Mouse (Mus musculus) thymus, postnatal 25 days (tissue): ENCODE measurements around the gene Fyn.

Experiments used
- DNase-seq: peaks from one replicate; pipeline ENCODE4 v3.0.0; 2022

Fyn gene

DNA sequence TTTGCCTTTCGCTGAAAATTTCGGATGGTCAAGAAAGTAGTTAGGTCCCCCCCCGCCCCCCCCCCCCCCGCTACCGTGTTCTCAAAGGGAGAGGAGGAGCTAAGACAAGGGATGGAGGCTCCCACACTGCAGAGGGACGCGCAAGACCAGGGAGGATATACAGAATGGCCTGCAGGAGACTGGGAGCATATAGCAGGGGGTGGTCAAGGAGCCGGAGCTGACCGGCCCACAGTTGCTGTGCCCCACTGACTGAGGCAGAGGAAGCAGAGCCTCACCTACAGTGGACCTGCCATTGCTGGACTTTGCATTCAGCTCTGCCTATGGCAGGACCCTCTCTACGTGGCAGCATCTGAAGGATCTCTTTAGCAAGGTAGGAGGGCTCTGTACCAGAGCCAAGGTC lies 10.6 kb downstream of the Fyn start:
- DNase-seq, result no peak

DNA sequence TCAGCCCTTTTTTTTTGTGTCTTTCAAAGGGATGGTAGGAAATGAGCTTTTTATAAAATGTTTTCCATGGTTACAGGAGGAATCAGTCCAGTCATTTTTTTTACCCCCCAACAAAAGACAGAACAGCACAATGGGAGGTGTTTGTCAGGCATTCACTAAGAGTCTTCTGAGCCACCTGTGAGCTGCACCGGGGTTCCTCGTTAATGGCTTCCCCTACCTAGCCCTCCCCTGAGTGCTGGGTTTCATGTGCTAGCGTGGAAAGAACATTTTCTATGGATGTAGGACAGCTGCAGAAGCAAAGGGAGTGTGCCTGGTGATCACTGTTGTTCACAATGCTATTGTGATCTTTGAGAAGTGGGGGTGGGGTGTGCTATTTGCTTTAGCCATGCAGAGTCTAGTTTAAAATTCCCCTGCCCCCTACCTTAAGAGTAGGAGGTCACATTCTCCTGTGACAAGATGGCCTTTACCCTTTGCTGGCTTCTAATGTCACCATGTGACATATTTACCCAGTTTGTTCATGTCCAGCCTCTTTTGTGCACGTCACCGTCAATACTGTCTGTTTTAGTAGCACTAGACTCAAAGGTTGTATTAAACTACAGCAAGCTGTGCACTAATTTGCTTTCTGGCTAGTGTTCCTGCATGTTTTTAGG lies 11.2 kb downstream of the Fyn start:
- no peak for DNase-seq

DNA sequence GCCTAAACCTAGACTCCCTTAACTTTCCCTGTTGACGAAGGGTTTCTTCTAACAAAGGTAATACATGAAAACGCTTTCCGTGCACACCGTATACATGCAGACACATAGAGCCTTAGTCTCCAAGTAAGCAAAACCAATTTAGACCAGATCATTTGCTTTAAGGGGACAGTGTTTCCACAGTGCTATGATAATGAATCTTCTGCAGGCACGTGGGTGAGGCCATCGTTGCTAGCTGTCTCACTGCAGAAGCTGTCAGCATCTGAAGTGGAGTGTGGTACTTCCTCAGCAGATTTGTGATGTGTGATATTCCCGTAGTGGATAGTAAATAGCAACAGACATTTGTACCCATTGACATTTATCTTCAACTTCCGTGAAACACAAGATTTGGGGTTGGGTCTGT lies 16.6 kb downstream of the Fyn start:
- no peak for DNase-seq

DNA sequence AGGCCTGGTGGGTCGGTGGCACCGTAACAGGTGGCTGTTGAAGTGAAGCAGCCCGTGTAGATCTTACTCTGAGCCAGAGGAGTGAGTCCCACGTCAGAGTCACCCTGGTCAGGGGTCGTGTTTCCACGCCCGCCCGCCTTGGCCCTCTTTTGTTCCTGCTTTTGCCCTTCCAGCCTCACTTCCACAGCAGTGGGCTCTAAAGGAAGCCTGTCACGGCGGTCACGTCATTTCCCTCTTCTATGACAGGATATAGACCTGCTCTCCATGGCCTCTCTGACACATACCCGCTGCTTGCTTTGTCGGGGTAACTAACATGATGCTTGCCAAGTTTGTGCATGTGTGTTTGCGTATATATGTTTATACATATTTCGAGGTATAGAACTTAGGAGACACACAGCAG lies 17.5 kb downstream of the Fyn start:
- DNase-seq, result no peak

DNA sequence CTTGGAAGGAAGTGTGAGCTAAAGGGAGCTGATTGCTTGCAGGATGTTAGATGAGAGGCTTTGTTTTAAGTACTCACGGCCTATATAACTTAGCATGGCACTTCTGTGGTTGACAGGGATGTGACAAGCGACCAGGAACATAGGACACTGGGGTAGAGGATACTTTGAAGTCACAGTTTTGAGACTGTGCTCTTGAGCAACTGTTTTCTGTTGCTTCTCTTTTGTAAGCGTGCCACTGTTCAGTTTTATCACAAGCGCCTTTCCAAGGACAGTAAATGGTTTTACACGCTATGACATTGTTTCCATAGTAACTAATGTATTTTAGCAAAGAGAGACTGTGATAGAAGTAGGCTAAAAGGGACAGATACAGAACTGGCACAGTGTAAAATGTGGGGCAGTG lies 18.4 kb downstream of the Fyn start:
- no peak for DNase-seq

DNA sequence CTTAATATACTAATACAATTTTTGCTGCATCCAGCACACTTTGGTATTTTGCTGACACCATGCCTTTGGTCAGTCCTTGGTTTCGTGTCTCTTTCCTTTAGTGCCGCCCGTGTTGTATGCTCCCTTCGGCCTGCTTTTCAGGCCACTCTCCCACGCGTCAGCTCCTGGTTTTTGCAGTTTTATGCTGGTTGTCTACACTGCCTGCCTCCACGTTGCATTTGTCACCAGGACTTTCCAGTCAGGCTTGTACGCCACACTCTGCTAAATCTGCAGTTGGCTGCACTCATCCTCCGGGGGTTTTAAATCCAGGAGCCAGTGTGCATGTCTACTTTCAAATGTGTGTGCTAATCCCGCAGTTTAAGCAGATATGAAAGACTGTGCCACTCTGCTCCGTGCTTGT lies 18.9 kb downstream of the Fyn start:
- DNase-seq, result no peak

DNA sequence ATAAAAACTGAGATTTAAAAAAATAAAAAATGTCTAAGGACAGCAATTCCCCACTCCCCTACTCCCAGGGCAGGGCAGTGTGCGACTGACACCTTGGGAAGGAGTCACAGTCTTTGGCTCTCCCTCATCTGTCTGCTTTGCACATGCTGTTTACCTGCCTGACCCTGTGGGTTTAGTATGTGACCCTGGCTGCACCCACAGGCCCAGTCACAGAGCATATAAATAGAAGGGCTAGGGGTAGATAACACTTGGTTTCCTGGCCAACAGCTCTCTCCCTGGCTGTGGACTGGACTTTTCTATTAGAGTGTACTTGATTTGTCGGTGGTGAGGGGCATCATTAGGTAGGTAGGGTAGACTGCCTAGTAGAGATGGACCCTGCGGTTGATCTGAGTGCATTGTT lies 19.5 kb downstream of the Fyn start:
- no peak for DNase-seq

DNA sequence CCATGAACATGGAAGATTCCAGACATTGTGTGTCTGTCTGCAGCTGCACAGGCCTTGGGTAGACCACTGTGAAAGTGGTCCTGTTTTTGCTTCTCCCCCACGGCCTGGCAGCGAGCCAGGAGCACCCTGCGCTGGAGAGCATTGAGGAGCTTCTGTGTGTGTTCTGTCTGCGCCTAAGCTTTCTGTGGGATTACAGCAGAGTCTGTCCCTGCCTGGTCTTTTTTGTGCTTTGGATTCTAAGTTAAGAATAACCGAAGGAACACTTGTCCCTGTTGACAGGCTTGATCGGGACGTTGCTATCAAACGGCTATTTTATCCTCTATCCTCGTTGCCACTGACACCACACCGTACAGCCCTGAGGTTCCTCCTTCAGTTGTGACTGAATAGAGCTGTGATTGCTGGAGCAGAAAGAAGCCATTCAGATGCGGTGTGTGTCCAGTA lies 20.8 kb downstream of the Fyn start:
- no peak for DNase-seq

DNA sequence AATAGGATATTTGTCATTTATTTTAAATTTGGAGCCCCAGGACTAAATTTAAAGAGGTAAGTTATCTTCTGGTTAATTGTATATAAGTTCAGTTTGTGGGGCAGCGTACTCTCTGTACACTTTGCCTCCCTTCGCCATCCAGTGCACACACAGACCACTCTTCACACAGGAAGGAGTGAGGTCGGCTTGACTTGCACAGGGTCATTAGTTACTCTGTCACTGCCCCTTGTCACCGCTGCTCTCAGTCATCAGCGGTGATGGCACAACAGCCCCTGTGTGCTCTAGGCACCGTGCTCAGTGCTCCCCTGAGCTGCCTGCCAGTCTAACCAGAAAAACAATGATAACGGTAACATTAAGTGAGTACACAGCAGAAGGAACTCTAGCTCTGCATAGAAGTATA lies 21.9 kb downstream of the Fyn start:
- DNase-seq, result no peak

DNA sequence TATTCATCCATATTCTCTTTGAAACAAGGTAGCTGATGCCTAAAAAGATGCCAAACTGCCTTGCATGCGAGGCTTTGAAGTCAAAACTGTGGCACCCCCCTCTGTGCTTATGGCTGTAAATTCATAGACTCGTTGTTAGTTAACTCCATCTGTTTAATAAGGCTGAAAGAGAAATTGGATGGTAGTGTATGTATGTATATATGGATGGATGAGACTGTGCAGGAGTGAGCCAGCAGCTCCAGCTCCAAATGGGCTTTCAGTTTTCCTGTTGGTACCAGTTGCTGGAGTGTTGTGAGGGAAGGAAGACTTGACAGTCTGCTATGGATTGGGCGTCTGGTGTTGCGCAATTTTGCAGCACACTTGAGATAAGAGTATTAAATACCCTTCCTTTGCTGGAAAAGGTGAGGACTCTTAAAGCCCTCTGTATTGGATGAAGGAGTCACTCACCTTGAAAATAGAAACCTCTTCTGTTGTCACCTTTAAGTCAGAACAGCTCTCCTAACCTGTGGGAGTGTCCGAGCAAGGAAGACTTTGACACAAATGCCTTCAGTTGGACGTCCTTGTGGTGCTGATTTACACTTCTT lies 24.3 kb downstream of the Fyn start:
- DNase-seq, result no peak

DNA sequence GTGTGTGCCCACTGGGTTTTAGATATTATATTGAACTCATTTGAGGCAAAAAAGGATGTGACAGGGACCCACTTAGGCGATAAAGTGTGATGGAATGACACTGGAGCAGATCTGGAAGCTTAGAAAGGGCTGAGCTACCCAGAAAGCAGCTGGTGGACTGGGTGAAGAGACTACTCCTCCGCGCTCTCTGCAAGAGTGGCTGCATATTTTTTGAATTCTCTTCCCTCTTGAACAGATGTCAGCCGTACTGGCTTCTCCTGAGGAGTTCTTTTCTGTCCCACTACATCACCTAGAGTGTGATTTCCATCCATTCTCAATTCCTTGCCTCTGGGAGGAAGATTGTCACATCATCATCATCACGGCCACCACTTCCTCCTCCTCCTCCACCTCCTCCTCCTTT lies 26.9 kb downstream of the Fyn start:
- no peak for DNase-seq

DNA sequence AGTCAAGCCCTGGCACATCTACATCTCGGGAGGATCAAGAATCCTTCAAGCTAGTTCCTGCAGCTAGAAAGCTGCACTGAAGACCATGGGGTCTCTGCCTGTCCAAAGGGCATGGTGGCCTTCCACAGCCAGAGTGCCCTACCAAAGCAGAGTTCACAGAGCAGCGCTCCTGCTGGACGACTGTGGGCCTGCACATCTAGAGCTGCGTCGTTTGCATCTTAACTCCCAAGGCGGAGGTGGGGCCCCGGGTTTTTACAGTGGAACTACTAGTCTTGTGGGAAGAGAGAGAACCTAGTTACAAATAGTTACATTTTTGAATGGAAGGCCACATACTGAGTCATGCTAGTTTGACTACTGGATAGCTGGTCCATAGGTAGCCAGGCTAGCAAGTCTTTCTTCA lies 30.3 kb downstream of the Fyn start:
- no peak for DNase-seq

DNA sequence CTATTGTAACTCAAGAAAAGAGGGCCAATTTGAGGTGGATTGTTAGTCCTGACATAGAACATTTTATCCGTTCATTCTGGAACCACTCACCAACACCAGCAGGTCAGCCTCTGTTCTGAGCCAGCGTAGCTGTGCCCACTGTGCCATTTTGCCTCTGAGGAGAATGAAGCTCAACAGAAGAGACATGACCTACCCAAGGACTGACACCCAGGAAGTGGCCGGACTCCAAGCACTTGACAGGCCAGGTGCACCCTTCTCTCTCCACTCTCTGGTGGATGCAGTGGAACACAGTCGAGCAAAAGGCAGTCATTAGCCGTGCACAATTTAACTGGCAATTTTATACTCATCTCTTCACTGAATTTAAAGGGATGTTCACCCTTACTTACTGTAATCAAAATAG lies 31.5 kb downstream of the Fyn start:
- no peak for DNase-seq

DNA sequence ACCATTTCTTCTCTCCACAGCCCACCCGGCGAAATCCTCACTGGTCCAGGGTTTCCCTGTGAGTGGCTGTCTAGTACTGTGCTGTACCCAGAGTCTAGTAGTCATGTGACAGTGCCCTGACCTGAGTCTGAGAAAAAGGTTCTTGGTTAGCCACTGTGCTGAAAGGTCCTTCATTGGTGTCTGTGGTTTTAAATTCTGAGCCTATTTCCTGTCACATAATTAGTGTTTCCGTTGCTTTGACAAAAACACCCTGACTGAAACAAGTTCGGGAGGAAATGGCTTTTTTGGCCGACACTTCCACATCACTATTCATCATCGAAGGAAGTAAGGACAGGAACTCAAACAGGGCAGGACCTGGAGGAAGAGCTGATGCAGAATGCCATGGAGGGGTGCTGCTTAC lies 33.8 kb downstream of the Fyn start:
- DNase-seq, result no peak

DNA sequence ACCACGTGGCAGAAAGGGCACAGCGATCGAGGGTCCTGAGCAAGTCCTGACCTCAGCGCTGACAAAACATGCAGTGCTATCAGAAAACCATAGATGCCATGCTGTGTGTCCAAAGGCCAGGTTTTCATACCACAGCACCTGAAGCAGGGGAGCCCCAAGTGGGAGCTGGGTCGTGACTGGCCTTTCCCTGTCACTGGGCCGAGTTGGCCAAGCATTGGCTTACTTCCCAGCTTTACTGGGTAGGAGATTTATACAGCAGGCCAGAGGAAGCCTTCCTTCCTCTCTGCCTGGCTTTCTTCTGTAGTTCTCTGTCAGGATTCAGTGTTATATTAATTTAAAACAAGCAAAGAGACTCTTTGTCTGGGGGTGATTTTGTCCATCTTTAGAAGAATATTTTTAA lies 35.1 kb downstream of the Fyn start:
- DNase-seq, result no peak

DNA sequence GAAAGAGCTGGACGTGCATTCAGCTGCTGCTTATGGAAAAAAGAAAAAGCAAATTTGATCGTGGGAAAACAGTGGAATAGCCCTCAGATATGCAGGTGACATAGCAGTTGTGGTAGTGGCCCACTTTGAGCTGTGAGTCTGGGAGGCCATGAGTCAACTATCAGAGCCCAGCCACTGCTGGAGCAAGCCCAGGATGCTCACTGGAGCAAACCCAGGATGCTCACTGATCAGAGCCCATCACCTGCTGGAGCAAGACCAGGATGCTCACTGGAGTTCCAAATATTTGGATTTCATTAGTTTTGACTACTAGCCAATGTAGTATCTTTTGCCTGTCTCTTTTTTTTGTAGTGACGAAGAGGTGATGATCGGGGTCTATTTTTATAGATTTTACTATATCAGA lies 35.5 kb downstream of the Fyn start:
- no peak for DNase-seq

DNA sequence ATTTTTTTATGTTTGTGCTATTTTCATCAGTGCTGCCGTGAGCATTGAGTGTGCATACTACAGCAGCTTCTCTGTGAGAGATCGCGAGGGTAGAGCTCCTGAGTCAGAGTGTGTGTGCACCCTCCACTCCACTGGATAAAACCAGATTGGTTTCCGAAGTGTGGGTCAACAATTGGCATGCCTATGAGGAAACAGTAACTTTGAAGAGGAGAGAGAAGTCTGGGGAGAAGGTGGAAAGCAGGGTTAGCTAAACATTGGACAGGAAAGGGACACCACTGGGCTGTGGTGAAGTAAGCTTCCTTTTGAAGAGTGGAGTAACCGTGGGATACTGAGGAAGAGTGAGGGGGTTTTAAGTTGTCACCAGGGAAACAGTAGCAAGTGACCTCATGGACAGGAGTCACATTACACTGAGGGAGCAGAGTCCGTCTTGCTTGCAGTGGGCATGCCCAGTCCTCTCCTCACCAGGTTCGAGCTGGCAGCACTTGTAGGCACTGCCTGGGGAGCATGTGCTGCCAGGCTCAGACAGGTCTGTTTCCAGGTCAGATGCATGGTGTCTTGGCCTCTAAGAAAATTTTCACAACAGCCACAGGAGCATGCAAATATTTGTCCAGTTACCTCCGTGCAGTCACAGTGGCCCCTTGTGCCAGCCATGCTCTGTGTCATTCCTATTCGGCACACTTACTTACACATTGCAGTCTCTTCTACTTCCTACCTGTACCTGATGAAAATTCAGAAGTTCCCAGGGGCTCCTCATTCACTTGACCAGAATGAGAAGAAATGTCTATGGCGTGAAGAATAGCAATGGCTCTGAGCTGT lies 37.5 kb downstream of the Fyn start:
- no peak for DNase-seq

DNA sequence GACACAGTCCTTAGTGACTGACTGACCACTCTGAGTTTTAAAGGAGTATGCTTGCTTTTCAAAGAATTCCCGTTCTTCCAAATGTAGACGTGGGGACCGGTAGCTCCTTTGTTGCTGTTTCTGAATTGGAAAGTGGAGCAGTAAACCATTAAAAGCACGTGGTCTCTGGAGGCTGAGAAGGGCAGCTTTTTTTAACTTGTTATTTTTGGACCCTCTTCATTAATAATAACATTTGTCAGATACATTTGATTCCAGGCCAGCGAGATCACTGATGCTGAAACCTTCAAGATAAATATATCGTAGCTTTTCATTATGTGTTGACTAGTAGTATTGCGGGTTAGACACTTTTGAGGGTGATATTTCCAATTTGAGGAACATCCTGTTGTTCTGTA lies 38.1 kb downstream of the Fyn start:
- no peak for DNase-seq

DNA sequence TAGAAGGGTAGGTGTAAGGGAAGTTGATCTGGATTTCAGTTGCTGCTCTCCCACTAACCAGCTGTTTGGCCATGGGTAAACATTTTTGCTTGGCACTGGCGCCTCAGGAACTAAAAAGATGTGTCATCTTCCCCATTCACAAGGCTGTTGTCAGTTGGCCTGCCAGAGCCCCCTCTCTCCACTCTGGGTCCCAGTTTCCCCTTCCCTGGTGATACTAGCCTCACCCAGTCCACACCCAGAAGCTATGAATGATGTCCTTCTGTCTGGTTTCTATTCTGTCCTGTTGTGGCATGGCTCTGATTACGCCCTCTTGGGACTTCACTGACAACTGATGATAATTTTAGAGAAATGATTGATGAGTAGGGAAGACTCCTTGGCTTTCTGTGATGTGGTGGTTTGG lies 38.9 kb downstream of the Fyn start:
- no peak for DNase-seq

DNA sequence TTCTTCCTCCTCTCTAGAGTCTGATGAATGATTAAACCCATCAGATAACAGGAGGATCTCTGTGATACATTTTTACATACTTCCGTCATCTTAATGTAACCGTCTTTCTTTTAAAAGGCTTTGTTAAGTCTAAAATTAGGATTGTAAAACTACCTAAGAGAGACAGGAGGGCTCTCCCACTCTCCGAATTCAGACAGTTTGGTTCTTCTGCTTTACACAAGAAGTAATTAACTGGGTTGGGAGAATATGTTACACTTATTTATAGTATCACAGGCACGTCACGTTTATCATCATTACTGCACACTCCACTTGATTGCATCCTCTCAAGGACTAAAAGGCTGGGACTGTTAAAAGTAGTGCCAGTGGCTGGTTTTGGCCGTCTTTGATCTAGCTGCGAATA lies 40.9 kb downstream of the Fyn start:
- no peak for DNase-seq

DNA sequence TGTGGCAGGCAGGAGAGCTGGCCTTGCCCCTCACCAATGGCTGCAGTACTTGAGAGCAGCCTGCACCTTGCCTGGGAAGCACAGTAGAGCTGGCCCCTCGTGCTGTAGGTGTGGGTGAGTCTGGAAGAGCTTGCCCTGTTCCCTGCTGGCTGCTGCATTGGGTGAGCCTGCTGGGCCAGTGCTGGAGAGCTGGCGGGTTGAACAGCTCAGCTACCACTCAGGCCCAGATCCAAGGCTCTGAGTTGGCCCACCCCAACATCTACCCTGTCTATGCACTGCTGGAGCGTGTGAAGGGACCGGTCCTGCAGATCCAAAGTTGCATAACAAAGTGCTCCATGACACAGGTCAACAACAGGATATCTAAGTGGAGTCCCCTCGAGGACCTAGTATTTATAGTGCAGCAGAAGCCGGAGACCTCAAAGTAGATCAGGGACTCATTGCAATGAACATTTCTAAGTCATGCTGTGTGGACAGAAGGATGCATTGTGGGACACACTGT lies 41.5 kb downstream of the Fyn start:
- DNase-seq, result no peak

DNA sequence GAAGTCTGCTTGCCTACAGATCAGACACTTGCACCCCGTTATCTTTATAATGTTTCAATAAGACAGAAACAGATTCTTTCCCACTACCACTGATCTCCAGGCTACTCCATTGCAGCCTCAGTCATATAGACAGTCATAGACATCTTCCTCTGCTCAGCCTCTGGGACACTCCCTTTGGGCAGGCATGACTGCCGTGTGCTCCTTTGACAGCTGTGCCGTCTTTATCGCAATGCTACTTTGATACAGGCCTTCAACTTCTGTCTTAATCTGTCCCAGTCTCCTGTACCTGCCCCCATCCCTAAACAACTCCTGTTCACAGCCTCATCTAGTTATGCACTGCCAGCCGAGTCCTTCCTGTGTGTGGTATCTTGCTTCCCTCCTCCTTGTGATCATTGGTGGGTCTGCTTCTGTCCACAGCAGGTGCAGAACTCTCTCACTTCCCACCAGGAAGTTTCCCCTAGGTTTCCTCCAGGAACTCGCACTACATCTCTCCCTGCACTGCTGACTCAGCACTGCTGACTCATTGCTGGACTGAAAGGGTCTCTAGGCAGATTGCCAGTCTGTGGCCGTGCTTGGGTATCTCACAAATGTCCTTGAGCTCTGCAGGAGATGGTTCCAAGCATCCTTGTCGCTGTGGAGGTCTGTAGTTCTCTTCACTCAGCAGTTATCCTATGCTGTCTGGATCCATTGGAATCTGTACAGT lies 43.4 kb downstream of the Fyn start:
- no peak for DNase-seq

DNA sequence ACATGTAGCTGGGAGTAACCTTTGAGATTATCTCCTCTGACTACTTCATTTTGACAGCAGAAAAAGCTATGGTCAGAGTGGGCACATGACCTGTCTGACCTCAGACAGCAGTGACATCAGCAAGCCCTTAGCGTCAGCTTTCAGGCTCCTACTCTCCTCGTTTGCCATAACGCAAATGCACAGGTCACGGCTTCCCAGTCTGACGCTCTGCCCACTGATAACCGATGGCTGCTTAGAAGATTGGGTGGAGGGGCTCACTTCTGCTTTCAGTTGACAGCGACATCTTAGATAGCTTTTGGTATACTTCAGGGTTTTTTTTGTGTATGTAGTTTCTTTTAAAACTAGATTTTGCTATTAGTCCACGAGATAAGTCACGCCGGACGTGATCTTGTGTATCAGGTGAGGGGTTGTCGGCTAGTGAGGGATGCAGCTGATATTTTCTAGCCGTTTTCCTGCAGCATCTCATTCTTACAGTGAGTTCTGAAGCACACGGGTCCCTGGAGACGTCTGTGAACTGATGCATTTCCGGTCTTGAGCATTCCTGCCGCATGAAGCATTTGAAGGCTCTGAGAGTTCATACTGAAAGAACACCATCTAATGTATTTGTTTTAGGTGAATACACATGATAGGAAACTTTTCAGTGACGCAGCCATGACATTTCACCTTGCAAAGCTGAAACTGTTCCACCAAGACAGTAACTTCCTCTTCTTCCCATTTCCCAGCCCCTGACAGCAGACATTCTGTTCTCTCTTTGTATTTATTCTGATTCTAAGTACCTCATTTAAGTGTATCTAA lies 44.4 kb downstream of the Fyn start:
- no peak for DNase-seq
